Mouse (Mus musculus): ENCODE data around the gene Trappc5. TPM values are rescaled to one million over a fixed set of nuclear protein-coding genes. Genes with fewer than 3 reads are reported as not detected.

The Trappc5 gene
- polyA plus RNA-seq, 1 experiment: 30.5 TPM

- Histone ChIP-seq H3K4me1 (ENCODE audit: control insufficient read depth, insufficient read depth, low read length) (no peaks in the 10 kb centered on the region), H3K36me3 (ENCODE audit: control insufficient read depth, insufficient read depth, low read length) (no peaks in the 10 kb centered on the region), H3K4me3 (ENCODE audit: insufficient read depth, low read depth, low read length) (no peak overlapping the region), H3K27ac (ENCODE audit: insufficient read depth, low read depth, low read length) (no peak overlapping the region), H3K27me3 (replicated peaks; ENCODE audit: control insufficient read depth, insufficient read depth, low read length) (no peaks in the 10 kb centered on the region)
- DNase-seq: peak; percentile 15
- 17% methylated on average over 7 of the region's 7 CpGs for WGBS
- TF ChIP-seq POLR2A (IDR thresholded peaks at IDR 0.05; ENCODE audit: low read depth, low read length) (no peak), CTCF (conservative IDR thresholded peaks at IDR 0.05; ENCODE audit: insufficient read depth, insufficient read length, low read depth, low read length) (no peak)
These were observed 19.2 kb upstream of the Trappc5 start for GRCm38 (mm10) chr8:3656725-3657381.

- WGBS: 82% methylated on average over 8 of the region's 8 CpGs
- no peak for DNase-seq
- Histone ChIP-seq H3K27ac (ENCODE audit: insufficient read depth, low read depth, low read length) (no peak overlapping the region), H3K4me3 (ENCODE audit: insufficient read depth, low read depth, low read length) (no peak overlapping the region), H3K36me3 (ENCODE audit: control insufficient read depth, insufficient read depth, low read length) (no peaks in the 10 kb centered on the region), H3K27me3 (replicated peaks; ENCODE audit: control insufficient read depth, insufficient read depth, low read length) (no peaks in the 10 kb centered on the region), H3K4me1 (ENCODE audit: control insufficient read depth, insufficient read depth, low read length) (no peaks in the 10 kb centered on the region)
- TF ChIP-seq CTCF (conservative IDR thresholded peaks at IDR 0.05; ENCODE audit: insufficient read depth, insufficient read length, low read depth, low read length) (no peak), POLR2A (IDR thresholded peaks at IDR 0.05; ENCODE audit: low read depth, low read length) (no peak)
These were observed 15.2 kb upstream of the Trappc5 start for GRCm38 (mm10) chr8:3660889-3661288.

GRCm38 (mm10) chr8:3664405-3664804 lies 11.7 kb upstream of the Trappc5 start:
- Histone ChIP-seq H3K4me3 (ENCODE audit: insufficient read depth, low read depth, low read length) (no peak overlapping the region), H3K36me3 (ENCODE audit: control insufficient read depth, insufficient read depth, low read length) (no peaks in the 10 kb centered on the region), H3K27me3 (replicated peaks; ENCODE audit: control insufficient read depth, insufficient read depth, low read length) (no peaks in the 10 kb centered on the region), H3K4me1 (ENCODE audit: control insufficient read depth, insufficient read depth, low read length) (no peaks in the 10 kb centered on the region), H3K27ac (ENCODE audit: insufficient read depth, low read depth, low read length) (no peak overlapping the region)
- WGBS: 58% methylated on average over 5 of the region's 5 CpGs
- DNase-seq: no peak
- TF ChIP-seq POLR2A (IDR thresholded peaks at IDR 0.05; ENCODE audit: low read depth, low read length): no peak
- TF ChIP-seq CTCF (conservative IDR thresholded peaks at IDR 0.05; ENCODE audit: insufficient read depth, insufficient read length, low read depth, low read length): no peak

GRCm38 (mm10) chr8:3665507-3665906 lies 10.6 kb upstream of the Trappc5 start, which contains the start of gene Mcemp1:
TSS of gene Mcemp1 (plus strand) at chr8:3665754.
- H3K4me1 ChIP-seq (ENCODE audit: control insufficient read depth, insufficient read depth, low read length): no peaks in the 10 kb centered on the region
- no peak for DNase-seq
- no peaks in the 10 kb centered on the region for H3K36me3 ChIP-seq (ENCODE audit: control insufficient read depth, insufficient read depth, low read length)
- H3K4me3 ChIP-seq (ENCODE audit: insufficient read depth, low read depth, low read length): no peak within 1 kb of the TSS
- no peaks in the 10 kb centered on the region for H3K27me3 ChIP-seq (replicated peaks; ENCODE audit: control insufficient read depth, insufficient read depth, low read length)
- 59% methylated on average over 6 of the region's 6 CpGs for WGBS
- TF ChIP-seq CTCF (conservative IDR thresholded peaks at IDR 0.05; ENCODE audit: insufficient read depth, insufficient read length, low read depth, low read length) (no peak), POLR2A (IDR thresholded peaks at IDR 0.05; ENCODE audit: low read depth, low read length) (no peak)
- H3K27ac ChIP-seq (ENCODE audit: insufficient read depth, low read depth, low read length): no peak within 1 kb of the TSS

- 72% methylated on average over 2 of the region's 2 CpGs for WGBS
- Histone ChIP-seq H3K4me3 (ENCODE audit: insufficient read depth, low read depth, low read length) (no peak overlapping the region), H3K27me3 (replicated peaks; ENCODE audit: control insufficient read depth, insufficient read depth, low read length) (no peaks in the 10 kb centered on the region), H3K4me1 (ENCODE audit: control insufficient read depth, insufficient read depth, low read length) (no peaks in the 10 kb centered on the region; the same call in 1 of the 2 replicates), H3K27ac (ENCODE audit: insufficient read depth, low read depth, low read length) (no peak overlapping the region), H3K36me3 (ENCODE audit: control insufficient read depth, insufficient read depth, low read length) (no peaks in the 10 kb centered on the region)
- DNase-seq: no peak
- TF ChIP-seq CTCF (conservative IDR thresholded peaks at IDR 0.05; ENCODE audit: insufficient read depth, insufficient read length, low read depth, low read length) (no peak), POLR2A (IDR thresholded peaks at IDR 0.05; ENCODE audit: low read depth, low read length) (no peak)
These were observed 5.7 kb upstream of the Trappc5 start for GRCm38 (mm10) chr8:3670388-3670787.

GRCm38 (mm10) chr8:3671980-3672491 lies 4.1 kb upstream of the Trappc5 start, which contains the start of gene Fcor:
TSS of gene Fcor (minus strand) at chr8:3672362.
- TF ChIP-seq CTCF (conservative IDR thresholded peaks at IDR 0.05; ENCODE audit: insufficient read depth, insufficient read length, low read depth, low read length) (peak; percentile 95), POLR2A (IDR thresholded peaks at IDR 0.05; ENCODE audit: low read depth, low read length) (no peak)
- DNase-seq: peak; percentile 86
- H3K36me3 ChIP-seq (ENCODE audit: control insufficient read depth, insufficient read depth, low read length): no peaks in the 10 kb centered on the region
- no peaks in the 10 kb centered on the region for H3K27me3 ChIP-seq (replicated peaks; ENCODE audit: control insufficient read depth, insufficient read depth, low read length)
- under 1% methylated on average over 23 of the region's 23 CpGs for WGBS
- no peak within 1 kb of the TSS for H3K27ac ChIP-seq (ENCODE audit: insufficient read depth, low read depth, low read length)
- H3K4me1 ChIP-seq (ENCODE audit: control insufficient read depth, insufficient read depth, low read length): no peaks in the 10 kb centered on the region; the same call in 1 of the 2 replicates
- H3K4me3 ChIP-seq (ENCODE audit: insufficient read depth, low read depth, low read length): peak within 1 kb of the TSS; percentile 70

GRCm38 (mm10) chr8:3674671-3675070 lies 1.4 kb upstream of the Trappc5 start:
- TF ChIP-seq CTCF (conservative IDR thresholded peaks at IDR 0.05; ENCODE audit: insufficient read depth, insufficient read length, low read depth, low read length) (no peak), POLR2A (IDR thresholded peaks at IDR 0.05; ENCODE audit: low read depth, low read length) (no peak)
- no peak for DNase-seq
- H3K36me3 ChIP-seq (ENCODE audit: control insufficient read depth, insufficient read depth, low read length): no peaks in the 10 kb centered on the region
- H3K27me3 ChIP-seq (replicated peaks; ENCODE audit: control insufficient read depth, insufficient read depth, low read length): no peaks in the 10 kb centered on the region
- H3K4me1 ChIP-seq (ENCODE audit: control insufficient read depth, insufficient read depth, low read length): peaks cover 4% of the 10 kb centered on the region; the same call in 1 of the 2 replicates
- H3K27ac ChIP-seq (ENCODE audit: insufficient read depth, low read depth, low read length): no peak overlapping the region
- no peak overlapping the region for H3K4me3 ChIP-seq (ENCODE audit: insufficient read depth, low read depth, low read length)
- WGBS: 68% methylated on average over 3 of the region's 3 CpGs

Measured in kidney, adult 2 months (tissue).